Mouse (Mus musculus) midbrain, embryonic 10.5 days (tissue): Measurements from ENCODE around the gene Lhx8. TPM values are rescaled to one million over a fixed set of nuclear protein-coding genes. Genes with fewer than 3 reads are reported as not detected.

Experiments
- DNase-seq: peaks from one replicate; pipeline ENCODE4 v3.0.0-alpha.2; 2017; ENCODE audit warnings: low spot score
- H3K27ac ChIP-seq: fragments of 300-500 bp; sonication (generic); replicated peaks from 2 replicates; pipeline ENCODE4 v1.5.1; 2016; ENCODE audit warnings: mild to moderate bottlenecking
- H3K27me3 ChIP-seq: fragments of 300-500 bp; sonication (generic); 2 replicates; pipeline ENCODE4 v1.6.1; 2016; ENCODE audit warnings: low read depth, mild to moderate bottlenecking; ENCODE audit not compliant: poor library complexity, severe bottlenecking
- H3K36me3 ChIP-seq: fragments of 300-500 bp; sonication (generic); 2 replicates; pipeline ENCODE4 v1.6.1; 2016; ENCODE audit warnings: mild to moderate bottlenecking, moderate library complexity
- H3K4me1 ChIP-seq: fragments of 300-500 bp; sonication (generic); 2 replicates; pipeline ENCODE4 v1.6.1; 2016
- H3K4me3 ChIP-seq: fragments of 300-500 bp; sonication (generic); 2 replicates; pipeline ENCODE4 v1.5.1; 2016; ENCODE audit warnings: mild to moderate bottlenecking, moderate library complexity
- H3K9me3 ChIP-seq: fragments of 300-500 bp; sonication (generic); replicated peaks from 2 replicates; pipeline ENCODE4 v1.6.1; 2016; ENCODE audit warnings: mild to moderate bottlenecking
- WGBS: fragments of 180-500 bp; shearing (Covaris S2); methylation state at CpG from one replicate; pipeline ENCODE4 v1.1.7; 2016; 5-methylcytosine and 5-hydroxymethylcytosine counted together
- polyA plus RNA-seq: library from polyadenylated mRNA; unstranded; fragments of >200 nt; fragmentation: Nextera tagmentation; extraction: Ambion mirVana; gene quantifications from 2 replicates; pipeline ENCODE4 v1.2.1, GENCODE M21; 2016

Lhx8 gene
- polyA plus RNA-seq, 1 experiment from 2014 or later = 0.84 TPM

- Histone ChIP-seq H3K36me3 (no peaks in the 10 kb centered on the region), H3K27me3 (peaks cover 7% of the 10 kb centered on the region; the same call in 1 of the 2 replicates), H3K4me1 (peaks cover 3% of the 10 kb centered on the region; the same call in 1 of the 2 replicates), H3K27ac (no peak overlapping the region), H3K4me3 (peak overlapping the region; percentile 45), H3K9me3 (no peaks in the 10 kb centered on the region)
- peak; percentile 78 for DNase-seq
- 15% methylated on average over 19 of the region's 19 CpGs for WGBS
Measured at GRCm38 (mm10) chr3:154269757-154270366, 60.6 kb downstream of the Lhx8 start.

- 79% methylated on average over 9 of the region's 9 CpGs for whole genome bisulfite sequencing
- Histone ChIP-seq H3K27me3 (peaks cover 7% of the 10 kb centered on the region; the same call in 1 of the 2 replicates), H3K9me3 (no peaks in the 10 kb centered on the region), H3K27ac (no peak overlapping the region), H3K36me3 (no peaks in the 10 kb centered on the region), H3K4me3 (no peak overlapping the region), H3K4me1 (peaks cover 3% of the 10 kb centered on the region; the same call in 1 of the 2 replicates)
- no peak for DNase-seq
Measured at GRCm38 (mm10) chr3:154268313-154268712, 62.1 kb downstream of the Lhx8 start.

GRCm38 (mm10) chr3:154257312-154257711 lies 73.1 kb downstream of the Lhx8 start:
- Histone ChIP-seq H3K27me3 (no peaks in the 10 kb centered on the region), H3K4me3 (no peak overlapping the region), H3K27ac (no peak overlapping the region), H3K36me3 (no peaks in the 10 kb centered on the region), H3K4me1 (no peaks in the 10 kb centered on the region), H3K9me3 (no peaks in the 10 kb centered on the region)
- no peak for DNase-seq
